Mouse (Mus musculus) midbrain, embryonic 15.5 days (tissue): ENCODE measurements at regions not wholly inside any gene's neighbourhood (a gene's known extent, or its start where the extent isn't known, plus 50 kb on each side); places are given as distances from the start of the nearest gene placed in this dataset.
"Not testable (repeated sequence)": the region's sequence is repeated elsewhere in the genome, so short reads cannot be mapped to it uniquely, and the experiment has no call there.

Experiments used
- ATAC-seq: fragments of 200-750 bp; cut with Nextera tagmentation; replicated peaks from 2 replicates; pipeline ENCODE4 v1.8.0; 2017; ENCODE audit warnings: moderate TSS enrichment
- H3K27ac ChIP-seq: fragments of 300-500 bp; sonication (generic); 2 replicates; pipeline ENCODE4 v1.5.1; 2015; ENCODE audit warnings: mild to moderate bottlenecking, inconsistent platforms
- H3K27me3 ChIP-seq: fragments of 300-500 bp; sonication (generic); replicated peaks from 2 replicates; pipeline ENCODE4 v1.6.1; 2015; ENCODE audit warnings: inconsistent platforms
- H3K36me3 ChIP-seq: fragments of 300-500 bp; sonication (generic); replicated peaks from 2 replicates; pipeline ENCODE4 v1.6.1; 2015; ENCODE audit warnings: inconsistent platforms
- H3K4me1 ChIP-seq: fragments of 300-500 bp; sonication (generic); 2 replicates; pipeline ENCODE4 v1.6.1; 2015; ENCODE audit warnings: inconsistent platforms
- H3K4me2 ChIP-seq: fragments of 300-500 bp; sonication (generic); 2 replicates; pipeline ENCODE4 v1.6.1; 2015; ENCODE audit warnings: inconsistent platforms, mild to moderate bottlenecking, moderate library complexity
- H3K4me3 ChIP-seq: fragments of 300-500 bp; sonication (generic); 2 replicates; pipeline ENCODE4 v1.5.1; 2015; ENCODE audit warnings: mild to moderate bottlenecking, inconsistent platforms
- H3K9ac ChIP-seq: fragments of 300-500 bp; sonication (generic); 2 replicates; pipeline ENCODE4 v1.6.1; 2015; ENCODE audit warnings: mild to moderate bottlenecking, inconsistent platforms
- H3K9me3 ChIP-seq: fragments of 300-500 bp; sonication (generic); 2 replicates; pipeline ENCODE4 v1.6.1; 2016; ENCODE audit warnings: inconsistent platforms
- WGBS: fragments of 180-500 bp; shearing (Covaris S2); methylation state at CpG from one replicate; pipeline ENCODE4 v1.1.7; 2015; ENCODE audit warnings: mixed read lengths; 5-methylcytosine and 5-hydroxymethylcytosine counted together

- H3K27ac ChIP-seq, H3K27me3 ChIP-seq, H3K9ac ChIP-seq, H3K9me3 ChIP-seq, H3K4me2 ChIP-seq, H3K4me1 ChIP-seq, ATAC-seq, H3K36me3 ChIP-seq, H3K4me3 ChIP-seq: not testable (repeated sequence)
- WGBS, result 44% methylated on average over 3 of the region's 3 CpGs
Measured at GRCm38 (mm10) chr12:20928966-20929365, 61.3 kb upstream of the Asap2 start.
